Mouse (Mus musculus): ENCODE data around the gene Tns3.

DNA sequence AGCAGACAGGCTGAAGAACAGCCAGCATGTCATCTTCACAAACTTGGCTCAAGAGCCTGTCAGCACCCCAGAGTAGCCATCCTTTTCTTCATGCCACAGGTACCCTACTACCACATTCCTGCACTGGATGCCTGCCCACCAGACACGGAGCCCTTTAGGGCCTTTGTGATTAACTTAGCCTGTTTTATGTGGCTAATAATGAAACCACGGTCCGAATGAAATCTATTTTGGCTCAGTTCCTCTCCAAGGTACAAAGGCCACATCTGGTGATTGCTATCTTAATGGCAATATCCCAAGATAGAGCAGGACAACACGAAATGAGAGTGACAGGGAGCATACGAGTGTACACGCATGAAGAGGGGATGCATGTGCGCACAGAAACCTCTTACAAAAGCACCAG is 53.9 kb downstream of the Tns3 start:
- TF ChIP-seq CTCF (IDR thresholded peaks at IDR 0.05; ENCODE audit: borderline replicate concordance, insufficient read depth, low read depth, low read length) = no peak
- no peak for TF ChIP-seq POLR2A (IDR thresholded peaks at IDR 0.05; ENCODE audit: borderline replicate concordance, insufficient read depth, low read length)
